Comparison of ENCODE assay signal across 12 mouse cellular contexts in the genomic region with DNA sequence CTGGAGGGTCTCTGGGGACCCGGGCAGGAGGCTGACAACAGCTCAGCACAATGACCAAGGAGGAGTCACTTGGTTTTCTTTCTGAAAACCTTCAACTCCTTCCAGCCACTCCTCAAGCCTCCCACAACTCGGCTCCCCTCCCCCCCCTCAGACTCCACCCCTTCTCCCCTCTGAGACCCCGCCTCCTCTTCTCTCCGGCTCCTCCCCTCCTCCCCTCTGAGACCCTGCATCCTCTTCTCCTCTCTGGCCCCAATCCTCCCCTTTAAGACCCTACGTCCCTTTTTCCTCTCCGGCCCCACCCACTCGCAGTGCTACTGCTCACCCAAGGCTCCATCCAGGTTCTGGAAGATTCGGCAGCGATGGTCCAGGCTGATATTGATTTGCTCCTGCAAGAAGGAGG. TPM values are rescaled to one million over a fixed set of nuclear protein-coding genes. Genes with fewer than 3 reads are reported as not detected.
A peak's percentile ranks its signal among the peaks of the same experiment; 100 is the strongest.
DNase-seq lines count a peak whose midpoint lies in the region; ATAC-seq and TF ChIP-seq lines count a peak whose summit lies in the region.
"Had no signal": no experiment of that assay in that cellular context is flagged by ENCODE, and none has a peak within 500 bp of the region (broad histone marks: within the 10 kb centered on the region; RNA-seq: fewer than 3 reads in every experiment).

No protein-coding gene starts in this region.

- H3K4me3 ChIP-seq in forebrain, embryonic 12.5 days (replicated peaks), result no peak overlapping the region
- H3K4me3 ChIP-seq in forebrain, embryonic 16.5 days (replicated peaks; ENCODE audit: low read length), result no peak overlapping the region
- no peak overlapping the region for H3K4me3 ChIP-seq in kidney, postnatal 0 days (replicated peaks; ENCODE audit: low read depth, low read length)
- H3K4me3 ChIP-seq in bone marrow macrophage, adult 2 months (ENCODE audit: insufficient read depth, low read length), result peak overlapping the region; percentile 42
- H3K4me3 ChIP-seq in liver, embryonic 11.5 days (ENCODE audit: low read depth, low read length), result no peak overlapping the region
- H3K4me3 ChIP-seq: neural tube, embryonic 13.5 days had no signal

- H3K4me2 ChIP-seq in forebrain, embryonic 12.5 days, result no peak overlapping the region
- H3K4me2 ChIP-seq in forebrain, embryonic 16.5 days (ENCODE audit: low read length), result no peak overlapping the region
- H3K4me2 ChIP-seq in kidney, postnatal 0 days (ENCODE audit: low read length), result no peak overlapping the region
- peak overlapping the region; percentile 38 for H3K4me2 ChIP-seq in liver, embryonic 11.5 days
- H3K4me2 ChIP-seq: neural tube, embryonic 13.5 days had no signal

- peak; percentile 18; the same call in 1 of the 2 replicates for ATAC-seq in forebrain, embryonic 12.5 days (ENCODE audit: low FRiP score)
- ATAC-seq in forebrain, embryonic 16.5 days, result no peak
- ATAC-seq in kidney, postnatal 0 days (replicated peaks; ENCODE audit: low FRiP score, low read depth), result peak; percentile 43; the same call in 1 of the 2 replicates
- ATAC-seq in liver, embryonic 11.5 days (replicated peaks; ENCODE audit: low FRiP score), result peak; percentile 35

- no peaks in the 10 kb centered on the region for H3K27me3 ChIP-seq in forebrain, embryonic 12.5 days
- H3K27me3 ChIP-seq in forebrain, embryonic 16.5 days (replicated peaks; ENCODE audit: control insufficient read depth, insufficient read depth, low read length), result no peaks in the 10 kb centered on the region
- H3K27me3 ChIP-seq in kidney, postnatal 0 days (ENCODE audit: insufficient read depth, low read length), result no peaks in the 10 kb centered on the region
- H3K27me3 ChIP-seq in liver, embryonic 11.5 days (replicated peaks; ENCODE audit: control insufficient read depth, insufficient read depth, low read length), result no peaks in the 10 kb centered on the region
- H3K27me3 ChIP-seq: neural tube, embryonic 13.5 days had no signal

- H3K9me3 ChIP-seq in forebrain, embryonic 12.5 days, result no peaks in the 10 kb centered on the region
- no peaks in the 10 kb centered on the region for H3K9me3 ChIP-seq in forebrain, embryonic 16.5 days (ENCODE audit: control insufficient read depth, low read length)
- no peaks in the 10 kb centered on the region for H3K9me3 ChIP-seq in kidney, postnatal 0 days (replicated peaks; ENCODE audit: low read length)
- H3K9me3 ChIP-seq in liver, embryonic 11.5 days (ENCODE audit: control insufficient read depth, low read length), result no peaks in the 10 kb centered on the region
- H3K9me3 ChIP-seq: neural tube, embryonic 13.5 days had no signal

- 9% methylated on average over 9 of the region's 9 CpGs for WGBS in forebrain, embryonic 12.5 days
- 13% methylated on average over 9 of the region's 9 CpGs for WGBS in forebrain, embryonic 16.5 days
- 24% methylated on average over 8 of the region's 9 CpGs for WGBS in kidney, postnatal 0 days
- 17% methylated on average over 9 of the region's 9 CpGs for WGBS in liver, embryonic 11.5 days

- no peak overlapping the region for H3K9ac ChIP-seq in forebrain, embryonic 12.5 days
- H3K9ac ChIP-seq in forebrain, embryonic 16.5 days (replicated peaks; ENCODE audit: low read depth, low read length), result no peak overlapping the region
- H3K9ac ChIP-seq in kidney, postnatal 0 days (ENCODE audit: low read depth, low read length), result no peak overlapping the region
- no peak overlapping the region for H3K9ac ChIP-seq in liver, embryonic 11.5 days (ENCODE audit: low read depth, low read length)
- H3K9ac ChIP-seq: neural tube, embryonic 13.5 days had no signal

- peak; percentile 50 for DNase-seq in kidney, postnatal 0 days (ENCODE audit: low spot score)
- no peak for DNase-seq in kidney, adult 18-20 months
- DNase-seq in liver, embryonic 11.5 days (ENCODE audit: low spot score), result no peak
- no peak for DNase-seq in thymus, postnatal 36 days
- no peak for DNase-seq in adipocyte (ENCODE audit: low spot score)
- DNase-seq: cerebellum, adult 8-10 months had no signal

- TF ChIP-seq POLR2A in bone marrow macrophage, adult 2 months (IDR thresholded peaks at IDR 0.05; ENCODE audit: borderline replicate concordance, low read depth, low read length), result no peak

- TF ChIP-seq CTCF in kidney, postnatal 0 days (IDR thresholded peaks at IDR 0.05; ENCODE audit: low read depth), result no peak
- no peak for TF ChIP-seq CTCF in bone marrow macrophage, adult 2 months (IDR thresholded peaks at IDR 0.05; ENCODE audit: low read depth, low read length)

- H3K4me1 ChIP-seq in forebrain, embryonic 12.5 days, result 0 out of 2 replicates have a peak, but pooled peaks cover 5% of the 10 kb centered on the region
- no peaks in the 10 kb centered on the region for H3K4me1 ChIP-seq in forebrain, embryonic 16.5 days (replicated peaks; ENCODE audit: control insufficient read depth, insufficient read depth, low read length)
- H3K4me1 ChIP-seq in kidney, postnatal 0 days (replicated peaks; ENCODE audit: insufficient read depth, low read length), result peaks cover 6% of the 10 kb centered on the region; the same call in 1 of the 2 replicates
- H3K4me1 ChIP-seq in bone marrow macrophage, adult 2 months (ENCODE audit: control insufficient read depth, insufficient read depth, low read length), result peaks cover 26% of the 10 kb centered on the region
- H3K4me1 ChIP-seq in liver, embryonic 11.5 days (replicated peaks; ENCODE audit: control insufficient read depth, insufficient read depth, low read length), result peaks cover 8% of the 10 kb centered on the region
- H3K4me1 ChIP-seq: neural tube, embryonic 13.5 days had no signal

- H3K36me3 ChIP-seq in forebrain, embryonic 12.5 days (replicated peaks), result peaks cover 8% of the 10 kb centered on the region; the same call in 1 of the 2 replicates
- H3K36me3 ChIP-seq in forebrain, embryonic 16.5 days (ENCODE audit: control insufficient read depth, insufficient read depth), result no peaks in the 10 kb centered on the region
- 0 out of 2 replicates have a peak, but pooled peaks cover 4% of the 10 kb centered on the region for H3K36me3 ChIP-seq in kidney, postnatal 0 days (ENCODE audit: insufficient read depth, low read length)
- peaks cover 9% of the 10 kb centered on the region; the same call in 1 of the 2 replicates for H3K36me3 ChIP-seq in liver, embryonic 11.5 days (ENCODE audit: control insufficient read depth, insufficient read depth, low read length)
- H3K36me3 ChIP-seq: neural tube, embryonic 13.5 days had no signal

- H3K27ac ChIP-seq in forebrain, embryonic 12.5 days, result no peak overlapping the region
- H3K27ac ChIP-seq in forebrain, embryonic 16.5 days (ENCODE audit: low read length), result no peak overlapping the region
- no peak overlapping the region for H3K27ac ChIP-seq in kidney, postnatal 0 days
- H3K27ac ChIP-seq in bone marrow macrophage, adult 2 months (ENCODE audit: insufficient read depth, low read depth, low read length), result peak overlapping the region; percentile 98
- no peak overlapping the region for H3K27ac ChIP-seq in liver, embryonic 11.5 days (ENCODE audit: low read depth, low read length)
- H3K27ac ChIP-seq: neural tube, embryonic 13.5 days had no signal

RNA-seq across cellular contexts. Expression of gene Plod1, which starts 8.4 kb away (rescaled TPM):
- polyA plus RNA-seq in forebrain, embryonic 12.5 days (2016; fragmentation: Nextera tagmentation; extraction: Ambion mirVana), result 21.6 and 24.9 TPM in 2 replicates
- 16.3 and 18.1 TPM in 2 replicates for polyA plus RNA-seq in forebrain, embryonic 16.5 days (2015; fragmentation: Nextera tagmentation; extraction: Ambion mirVana)
- polyA plus RNA-seq in kidney, postnatal 0 days (2015; fragmentation: Nextera tagmentation; extraction: Ambion mirVana), result 38.1 and 38.2 TPM in 2 replicates
- polyA plus RNA-seq in bone marrow macrophage, adult 2 months (2012; ENCODE audit: insufficient read depth, insufficient read length, missing spikeins), result 95.3 and 101 TPM in 2 replicates
- 32.6 and 33.9 TPM in 2 replicates for polyA plus RNA-seq in liver, embryonic 11.5 days (2014; fragmentation: Nextera tagmentation; extraction: Ambion mirVana)

RNA-seq across cellular contexts. Expression of gene 2510039O18Rik, which starts 12.6 kb away (rescaled TPM):
- polyA plus RNA-seq in forebrain, embryonic 12.5 days (2016; fragmentation: Nextera tagmentation; extraction: Ambion mirVana), result 16.3 and 16.6 TPM in 2 replicates
- polyA plus RNA-seq in forebrain, embryonic 16.5 days (2015; fragmentation: Nextera tagmentation; extraction: Ambion mirVana), result 10.0 and 11.2 TPM in 2 replicates
- 17.0 and 21.1 TPM in 2 replicates for polyA plus RNA-seq in kidney, postnatal 0 days (2015; fragmentation: Nextera tagmentation; extraction: Ambion mirVana)
- polyA plus RNA-seq in bone marrow macrophage, adult 2 months (2012; ENCODE audit: insufficient read depth, insufficient read length, missing spikeins), result 57.5 and 59.0 TPM in 2 replicates
- 18.6 and 19.2 TPM in 2 replicates for polyA plus RNA-seq in liver, embryonic 11.5 days (2014; fragmentation: Nextera tagmentation; extraction: Ambion mirVana)

RNA-seq across cellular contexts. Expression of gene Mfn2, which starts 23.6 kb away (rescaled TPM):
- polyA plus RNA-seq in forebrain, embryonic 12.5 days (2016; fragmentation: Nextera tagmentation; extraction: Ambion mirVana), result 61.2 and 63.1 TPM in 2 replicates
- polyA plus RNA-seq in forebrain, embryonic 16.5 days (2015; fragmentation: Nextera tagmentation; extraction: Ambion mirVana), result 82.4 and 90.7 TPM in 2 replicates
- polyA plus RNA-seq in kidney, postnatal 0 days (2015; fragmentation: Nextera tagmentation; extraction: Ambion mirVana), result 28.9 and 33.8 TPM in 2 replicates
- 21.6 and 25.6 TPM in 2 replicates for polyA plus RNA-seq in bone marrow macrophage, adult 2 months (2012; ENCODE audit: insufficient read depth, insufficient read length, missing spikeins)
- polyA plus RNA-seq in liver, embryonic 11.5 days (2014; fragmentation: Nextera tagmentation; extraction: Ambion mirVana), result 36.0 and 37.6 TPM in 2 replicates

RNA-seq across cellular contexts. Expression of gene Nppb, which starts 57.5 kb away (rescaled TPM):
- polyA plus RNA-seq in forebrain, embryonic 12.5 days (2016; fragmentation: Nextera tagmentation; extraction: Ambion mirVana), result not detected in 2 replicates
- not detected in 2 replicates for polyA plus RNA-seq in forebrain, embryonic 16.5 days (2015; fragmentation: Nextera tagmentation; extraction: Ambion mirVana)
- not detected in 2 replicates for polyA plus RNA-seq in kidney, postnatal 0 days (2015; fragmentation: Nextera tagmentation; extraction: Ambion mirVana)
- polyA plus RNA-seq in bone marrow macrophage, adult 2 months (2012; ENCODE audit: insufficient read depth, insufficient read length, missing spikeins), result not detected in 2 replicates
- polyA plus RNA-seq in liver, embryonic 11.5 days (2014; fragmentation: Nextera tagmentation; extraction: Ambion mirVana), result 1.1 TPM in 1 of 2 replicates, not detected in the other
- polyA plus RNA-seq: gonadal fat pad, adult 2 months; spleen, adult 2 months had no signal

RNA-seq across cellular contexts. Expression of gene Fv1, which starts 59.4 kb away (rescaled TPM):
- polyA plus RNA-seq in forebrain, embryonic 12.5 days (2016; fragmentation: Nextera tagmentation; extraction: Ambion mirVana), result 17.3 and 20.5 TPM in 2 replicates
- 12.9 and 14.3 TPM in 2 replicates for polyA plus RNA-seq in forebrain, embryonic 16.5 days (2015; fragmentation: Nextera tagmentation; extraction: Ambion mirVana)
- polyA plus RNA-seq in kidney, postnatal 0 days (2015; fragmentation: Nextera tagmentation; extraction: Ambion mirVana), result 3.8 and 4.3 TPM in 2 replicates
- polyA plus RNA-seq in bone marrow macrophage, adult 2 months (2012; ENCODE audit: insufficient read depth, insufficient read length, missing spikeins), result 2.2 and 2.9 TPM in 2 replicates
- 7.0 and 7.7 TPM in 2 replicates for polyA plus RNA-seq in liver, embryonic 11.5 days (2014; fragmentation: Nextera tagmentation; extraction: Ambion mirVana)
